16 mouse cellular contexts compared by ENCODE assay signal in the genomic region with DNA sequence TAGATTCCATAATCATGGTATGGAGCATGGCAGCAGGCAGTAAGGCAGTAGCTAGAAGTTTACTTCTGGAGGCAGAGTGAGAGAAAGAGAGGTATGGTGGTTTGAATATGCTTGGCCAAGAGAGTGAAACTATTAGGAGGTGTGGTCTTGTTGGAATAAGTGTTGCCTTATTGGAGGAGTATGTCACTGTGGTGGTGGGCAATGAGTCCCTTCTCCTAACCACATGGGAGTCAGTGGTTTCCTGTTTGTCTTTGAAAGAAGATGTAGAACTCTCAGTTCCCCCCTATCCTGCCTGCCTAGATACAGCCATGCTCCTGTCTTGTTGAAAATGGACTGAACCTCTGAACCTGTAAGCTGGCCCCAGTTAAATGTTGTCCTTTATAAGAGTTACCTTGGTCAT.
"Had no signal": no experiment of that assay in that cellular context is flagged by ENCODE, and none has a peak within 500 bp of the region (broad histone marks: within the 10 kb centered on the region; RNA-seq: fewer than 3 reads in every experiment).

No protein-coding gene starts in this region.

- H3K4me3 ChIP-seq: limb, embryonic 15.5 days; liver, embryonic 15.5 days; lung, embryonic 15.5 days; myocyte; neural tube, embryonic 15.5 days had no signal

- H3K4me2 ChIP-seq: limb, embryonic 15.5 days; liver, embryonic 15.5 days; lung, embryonic 15.5 days; neural tube, embryonic 15.5 days had no signal

- H3K9me3 ChIP-seq: limb, embryonic 15.5 days; liver, embryonic 15.5 days; lung, embryonic 15.5 days; neural tube, embryonic 15.5 days had no signal

- H3K27me3 ChIP-seq: limb, embryonic 15.5 days; liver, embryonic 15.5 days; lung, embryonic 15.5 days; neural tube, embryonic 15.5 days had no signal

- H3K4me1 ChIP-seq: limb, embryonic 15.5 days; liver, embryonic 15.5 days; lung, embryonic 15.5 days; neural tube, embryonic 15.5 days had no signal

- H3K9ac ChIP-seq: limb, embryonic 15.5 days; liver, embryonic 15.5 days; lung, embryonic 15.5 days; neural tube, embryonic 15.5 days had no signal

- H3K27ac ChIP-seq: kidney, postnatal 0 days; limb, embryonic 15.5 days; liver, embryonic 15.5 days; lung, embryonic 15.5 days; macrophage; neural tube, embryonic 15.5 days had no signal

- DNase-seq: kidney, adult 11 months; kidney, adult 9 months; kidney, postnatal 36 days; lung, postnatal 14 days; midbrain, embryonic 14.5 days; right cerebral cortex, adult 18-20 months; right cerebral cortex, postnatal 25 days; thymus, adult 18-20 months; thymus, postnatal 14 days had no signal

- H3K36me3 ChIP-seq: limb, embryonic 15.5 days; liver, embryonic 15.5 days; lung, embryonic 15.5 days; neural tube, embryonic 15.5 days had no signal
